30 mouse cellular contexts compared by ENCODE assay signal in genomic region chr8:80185286-80185685, GRCm38 (mm10).
"Had no signal": no experiment of that assay in that cellular context is flagged by ENCODE, and none has a peak within 500 bp of the region (broad histone marks: within the 10 kb centered on the region; RNA-seq: fewer than 3 reads in every experiment).

No protein-coding gene starts in this region.

- H3K27ac ChIP-seq: limb, embryonic 10.5 days; limb, embryonic 12.5 days; limb, embryonic 13.5 days; limb, embryonic 15.5 days; liver, embryonic 12.5 days; liver, embryonic 13.5 days; liver, embryonic 14.5 days; liver, embryonic 15.5 days; lung, embryonic 15.5 days; macrophage; midbrain, embryonic 10.5 days; midbrain, embryonic 12.5 days; midbrain, embryonic 13.5 days; midbrain, embryonic 15.5 days; neural tube, embryonic 12.5 days had no signal

- DNase-seq: left cerebral cortex, postnatal 4 days; liver; liver, embryonic 13.5 days; liver, postnatal 0 days; lung, adult 18-20 months; lung, adult 2 months; lung, postnatal 10 days; lung, postnatal 14 days; lung, postnatal 36 days; midbrain, embryonic 14.5 days had no signal

- ATAC-seq: liver, embryonic 12.5 days; liver, postnatal 0 days; lung, postnatal 0 days; midbrain, embryonic 13.5 days; midbrain, embryonic 15.5 days; midbrain, embryonic 16.5 days had no signal

- H3K36me3 ChIP-seq: limb, embryonic 10.5 days; limb, embryonic 12.5 days; limb, embryonic 13.5 days; limb, embryonic 15.5 days; liver, embryonic 12.5 days; liver, embryonic 13.5 days; liver, embryonic 15.5 days; lung, embryonic 15.5 days; midbrain, embryonic 10.5 days; midbrain, embryonic 12.5 days; midbrain, embryonic 13.5 days; midbrain, embryonic 15.5 days; neural tube, embryonic 12.5 days had no signal

- H3K27me3 ChIP-seq: liver, embryonic 12.5 days; liver, embryonic 13.5 days; liver, embryonic 15.5 days; lung, embryonic 15.5 days; midbrain, embryonic 12.5 days; midbrain, embryonic 13.5 days; midbrain, embryonic 15.5 days; neural tube, embryonic 12.5 days had no signal

- H3K4me1 ChIP-seq: limb, embryonic 15.5 days; liver, embryonic 12.5 days; liver, embryonic 13.5 days; liver, embryonic 15.5 days; lung, embryonic 15.5 days; midbrain, embryonic 10.5 days; midbrain, embryonic 12.5 days; midbrain, embryonic 13.5 days; midbrain, embryonic 15.5 days; neural tube, embryonic 12.5 days had no signal

- H3K9ac ChIP-seq: limb, embryonic 12.5 days; limb, embryonic 13.5 days; limb, embryonic 15.5 days; liver, embryonic 12.5 days; liver, embryonic 13.5 days; liver, embryonic 14.5 days; liver, embryonic 15.5 days; liver, postnatal 0 days; lung, embryonic 15.5 days; midbrain, embryonic 12.5 days; midbrain, embryonic 13.5 days; midbrain, embryonic 15.5 days; neural tube, embryonic 12.5 days had no signal

- H3K9me3 ChIP-seq: limb, embryonic 10.5 days; limb, embryonic 12.5 days; limb, embryonic 13.5 days; limb, embryonic 15.5 days; liver, embryonic 12.5 days; liver, embryonic 13.5 days; liver, embryonic 15.5 days; lung, embryonic 15.5 days; midbrain, embryonic 10.5 days; midbrain, embryonic 12.5 days; midbrain, embryonic 13.5 days; midbrain, embryonic 15.5 days; neural tube, embryonic 12.5 days had no signal

- H3K4me2 ChIP-seq: limb, embryonic 12.5 days; limb, embryonic 13.5 days; limb, embryonic 15.5 days; liver, embryonic 11.5 days; liver, embryonic 12.5 days; liver, embryonic 13.5 days; liver, embryonic 15.5 days; lung, embryonic 15.5 days; midbrain, embryonic 11.5 days; midbrain, embryonic 12.5 days; midbrain, embryonic 13.5 days; midbrain, embryonic 15.5 days; neural tube, embryonic 12.5 days had no signal

- H3K4me3 ChIP-seq: limb, embryonic 10.5 days; limb, embryonic 12.5 days; limb, embryonic 13.5 days; limb, embryonic 15.5 days; liver, embryonic 12.5 days; liver, embryonic 13.5 days; liver, embryonic 15.5 days; lung, embryonic 15.5 days; megakaryocyte, embryonic 14.5 days; midbrain, embryonic 10.5 days; midbrain, embryonic 12.5 days; midbrain, embryonic 13.5 days; midbrain, embryonic 15.5 days; myocyte; neural tube, embryonic 12.5 days had no signal
